Mouse (Mus musculus) heart, embryonic 12.5 days (tissue): ENCODE data around the gene Cntd1. TPM values are rescaled to one million over a fixed set of nuclear protein-coding genes. Genes with fewer than 3 reads are reported as not detected.

Source experiments
- ATAC-seq: fragments of 200-750 bp; cut with Nextera tagmentation; 2 replicates; pipeline ENCODE4 v1.8.0; 2017; ENCODE audit warnings: moderate TSS enrichment, moderate library complexity; ENCODE audit not compliant: insufficient number of reproducible peaks, low FRiP score
- H3K27ac ChIP-seq: fragments of 300-500 bp; sonication (generic); 2 replicates; pipeline ENCODE4 v1.5.1; 2016; ENCODE audit warnings: mild to moderate bottlenecking, moderate library complexity; ENCODE audit not compliant: poor library complexity, severe bottlenecking
- H3K27me3 ChIP-seq: fragments of 300-500 bp; sonication (generic); replicated peaks from 2 replicates; pipeline ENCODE4 v1.6.1; 2016; ENCODE audit warnings: mild to moderate bottlenecking, moderate library complexity
- H3K36me3 ChIP-seq: fragments of 300-500 bp; sonication (generic); 2 replicates; pipeline ENCODE4 v1.6.1; 2016; ENCODE audit warnings: mild to moderate bottlenecking, moderate library complexity
- H3K4me1 ChIP-seq: fragments of 300-500 bp; sonication (generic); replicated peaks from 2 replicates; pipeline ENCODE4 v1.6.1; 2016; ENCODE audit warnings: mild to moderate bottlenecking
- H3K4me2 ChIP-seq: fragments of 300-500 bp; sonication (generic); 2 replicates; pipeline ENCODE4 v1.6.1; 2016; ENCODE audit warnings: mild to moderate bottlenecking, moderate library complexity
- H3K4me3 ChIP-seq: fragments of 300-500 bp; sonication (generic); 2 replicates; pipeline ENCODE4 v1.5.1; 2016; ENCODE audit warnings: mild to moderate bottlenecking
- H3K9ac ChIP-seq: fragments of 300-500 bp; sonication (generic); 2 replicates; pipeline ENCODE4 v1.6.1; 2016; ENCODE audit warnings: mild to moderate bottlenecking, moderate library complexity
- H3K9me3 ChIP-seq: fragments of 300-500 bp; sonication (generic); replicated peaks from 2 replicates; pipeline ENCODE4 v1.6.1; 2016; ENCODE audit warnings: mild to moderate bottlenecking, moderate library complexity
- WGBS: fragments of 180-500 bp; shearing (Covaris S2); methylation state at CpG from one replicate; pipeline ENCODE4 v1.1.7; 2016; 5-methylcytosine and 5-hydroxymethylcytosine counted together
- polyA plus RNA-seq: library from polyadenylated mRNA; unstranded; fragments of >200 nt; fragmentation: Nextera tagmentation; extraction: Ambion mirVana; gene quantifications from 2 replicates; pipeline ENCODE4 v1.2.1, GENCODE M21; 2016

Cntd1 gene
- polyA plus RNA-seq, 1 experiment from 2014 or later = 1.5 TPM

GRCm38 (mm10) chr11:101269577-101270116 lies 9.2 kb upstream of the Cntd1 start:
- Histone ChIP-seq H3K27ac (no peak overlapping the region), H3K4me1 (peaks cover 20% of the 10 kb centered on the region), H3K4me3 (no peak overlapping the region), H3K9me3 (no peaks in the 10 kb centered on the region), H3K27me3 (peaks cover 22% of the 10 kb centered on the region), H3K9ac (no peak overlapping the region; the same call in 1 of the 2 replicates), H3K4me2 (peak overlapping the region; percentile 38), H3K36me3 (peaks cover 6% of the 10 kb centered on the region; the same call in 1 of the 2 replicates)
- 17% methylated on average over 10 of the region's 10 CpGs for WGBS
- ATAC-seq = no peak

DNA sequence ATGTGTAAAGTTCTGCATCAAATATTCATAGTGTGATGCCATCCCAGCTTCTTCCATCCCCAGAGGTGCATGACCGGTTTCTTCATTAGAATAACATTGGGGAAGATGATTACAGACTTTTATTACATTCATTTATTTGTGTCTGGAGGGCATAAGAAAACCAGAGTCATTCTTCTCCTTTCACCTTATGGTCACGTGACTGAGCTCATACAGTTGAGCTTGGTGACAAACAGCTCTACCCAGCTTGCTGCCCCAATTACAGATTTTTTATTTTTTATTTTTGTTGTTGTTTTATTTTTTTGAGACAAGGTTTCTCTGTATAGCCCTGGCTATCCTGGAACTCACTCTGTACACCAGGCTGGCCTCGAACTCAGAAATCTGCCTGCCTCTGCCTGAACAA lies 6.4 kb upstream of the Cntd1 start:
- Histone ChIP-seq H3K9me3 (no peaks in the 10 kb centered on the region), H3K4me2 (no peak overlapping the region), H3K4me1 (peaks cover 28% of the 10 kb centered on the region), H3K27ac (no peak overlapping the region), H3K9ac (no peak overlapping the region), H3K27me3 (peaks cover 7% of the 10 kb centered on the region; the same call in 1 of the 2 replicates), H3K36me3 (peaks cover 19% of the 10 kb centered on the region), H3K4me3 (no peak overlapping the region)
- 89% methylated on average over 3 of the region's 3 CpGs for WGBS
- no peak for ATAC-seq

DNA sequence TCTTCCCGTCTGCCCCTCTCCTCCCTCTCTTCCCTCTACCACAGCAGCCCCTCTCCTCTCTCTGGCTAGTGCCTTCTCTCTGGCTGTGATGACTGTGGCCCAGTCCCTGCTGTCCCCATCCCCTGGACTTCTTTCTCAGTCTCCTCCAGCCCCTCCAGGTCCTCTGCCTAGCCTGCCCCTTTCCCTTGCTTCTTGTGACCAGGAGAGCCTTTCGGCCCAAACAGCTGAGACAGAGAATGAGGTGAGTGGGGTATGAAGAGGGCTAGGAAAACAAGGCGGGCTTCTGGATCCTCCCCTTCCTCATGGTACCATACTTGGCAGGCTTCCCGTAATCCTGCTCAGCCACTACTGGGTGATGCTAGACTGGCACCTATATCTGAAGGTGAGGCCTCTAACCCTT lies 3.5 kb upstream of the Cntd1 start:
- no peaks in the 10 kb centered on the region for H3K9me3 ChIP-seq
- no peak overlapping the region for H3K4me2 ChIP-seq
- H3K27ac ChIP-seq = no peak overlapping the region
- no peak overlapping the region for H3K9ac ChIP-seq
- 0 out of 2 replicates have a peak, but pooled peaks cover 7% of the 10 kb centered on the region for H3K27me3 ChIP-seq
- H3K4me1 ChIP-seq = peaks cover 28% of the 10 kb centered on the region
- H3K36me3 ChIP-seq = peaks cover 14% of the 10 kb centered on the region
- H3K4me3 ChIP-seq = no peak overlapping the region
- 73% methylated on average over 4 of the region's 4 CpGs for WGBS
- no peak for ATAC-seq

DNA sequence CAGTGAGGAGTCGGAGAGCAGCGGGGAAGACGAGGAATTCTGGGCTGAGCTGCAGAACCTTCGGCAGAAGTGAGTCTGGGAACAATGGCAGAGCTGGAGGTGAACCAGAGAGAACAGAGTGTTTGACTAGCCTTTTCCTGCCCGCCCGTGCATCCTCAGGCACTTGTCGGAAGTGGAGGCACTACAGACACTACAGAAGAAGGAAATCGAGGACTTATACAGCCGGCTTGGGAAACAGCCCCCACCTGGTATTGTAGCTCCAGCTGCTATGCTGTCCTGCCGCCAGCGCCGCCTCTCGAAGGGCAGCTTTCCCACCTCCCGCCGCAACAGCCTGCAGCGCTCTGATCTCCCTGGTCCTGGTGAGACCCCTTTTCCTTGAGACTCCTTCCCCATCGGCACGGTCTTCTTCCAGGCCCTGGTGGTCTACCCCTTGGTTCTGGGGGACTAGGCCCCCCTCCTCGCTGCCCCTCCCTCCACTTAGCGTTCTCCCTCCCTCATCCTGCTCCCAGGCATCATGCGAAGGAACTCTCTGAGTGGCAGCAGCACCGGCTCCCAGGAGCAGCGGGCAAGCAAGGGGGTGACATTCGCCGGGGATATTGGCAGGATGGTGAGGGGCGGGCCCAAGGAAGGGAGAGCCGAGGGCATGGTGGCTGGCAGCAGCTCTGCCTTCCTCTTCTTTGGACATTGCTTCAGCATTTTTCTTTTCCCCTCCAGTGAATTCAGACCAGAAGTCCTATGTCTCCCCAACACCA lies 2.3 kb upstream of the Cntd1 start:
- peak overlapping the region; percentile 10; the same call in 1 of the 2 replicates for H3K4me3 ChIP-seq
- ATAC-seq = no peak
- 29% methylated on average over 27 of the region's 27 CpGs for WGBS
- H3K9me3 ChIP-seq = no peaks in the 10 kb centered on the region
- H3K9ac ChIP-seq = 0 out of 2 replicates have a peak overlapping the region, but pooled peaks have one; percentile 43
- peaks cover 28% of the 10 kb centered on the region for H3K4me1 ChIP-seq
- H3K27me3 ChIP-seq = 0 out of 2 replicates have a peak, but pooled peaks cover 9% of the 10 kb centered on the region
- peak overlapping the region; percentile 87 for H3K4me2 ChIP-seq
- peaks cover 14% of the 10 kb centered on the region for H3K36me3 ChIP-seq
- no peak overlapping the region for H3K27ac ChIP-seq

- Histone ChIP-seq H3K36me3 (peaks cover 14% of the 10 kb centered on the region), H3K4me1 (peaks cover 28% of the 10 kb centered on the region), H3K9ac (peak overlapping the region; percentile 86), H3K9me3 (no peaks in the 10 kb centered on the region), H3K27me3 (0 out of 2 replicates have a peak, but pooled peaks cover 9% of the 10 kb centered on the region), H3K4me2 (peak overlapping the region; percentile 87), H3K4me3 (peak overlapping the region; percentile 84), H3K27ac (no peak overlapping the region)
- ATAC-seq = no peak
- WGBS = 66% methylated on average over 12 of the region's 12 CpGs
These were observed 1.2 kb upstream of the Cntd1 start for GRCm38 (mm10) chr11:101277381-101278222.

DNA sequence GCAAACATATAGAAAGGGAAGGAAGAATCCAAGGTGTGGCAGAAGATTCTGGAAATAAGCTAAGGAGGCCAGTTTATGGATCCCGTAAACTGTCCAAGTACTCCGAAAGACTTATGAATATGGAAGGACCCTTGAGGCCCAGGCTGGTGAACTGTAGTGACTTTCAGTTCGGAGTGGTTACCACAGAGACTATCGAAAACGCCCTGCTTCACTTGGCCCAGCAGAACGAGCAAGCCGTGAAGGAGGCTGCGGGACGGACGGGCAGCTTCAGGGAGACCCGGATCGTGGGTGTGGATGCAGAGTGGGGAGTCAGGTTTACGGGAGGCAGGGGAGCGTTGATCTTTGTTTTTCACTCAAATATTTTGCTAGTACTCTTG lies 369 bp downstream of the Cntd1 start:
- 60% methylated on average over 14 of the region's 14 CpGs for WGBS
- Histone ChIP-seq H3K9ac (peak overlapping the region; percentile 32; the same call in 1 of the 2 replicates), H3K27ac (no peak overlapping the region), H3K27me3 (0 out of 2 replicates have a peak, but pooled peaks cover 9% of the 10 kb centered on the region), H3K36me3 (peaks cover 14% of the 10 kb centered on the region), H3K4me3 (peak overlapping the region; percentile 84), H3K4me2 (peak overlapping the region; percentile 87), H3K4me1 (peaks cover 28% of the 10 kb centered on the region), H3K9me3 (no peaks in the 10 kb centered on the region)
- ATAC-seq = peak; percentile 27; the same call in 1 of the 2 replicates

- no peak for ATAC-seq
These were observed 2.0 kb downstream of the Cntd1 start for GRCm38 (mm10) chr11:101280837-101281236.

DNA sequence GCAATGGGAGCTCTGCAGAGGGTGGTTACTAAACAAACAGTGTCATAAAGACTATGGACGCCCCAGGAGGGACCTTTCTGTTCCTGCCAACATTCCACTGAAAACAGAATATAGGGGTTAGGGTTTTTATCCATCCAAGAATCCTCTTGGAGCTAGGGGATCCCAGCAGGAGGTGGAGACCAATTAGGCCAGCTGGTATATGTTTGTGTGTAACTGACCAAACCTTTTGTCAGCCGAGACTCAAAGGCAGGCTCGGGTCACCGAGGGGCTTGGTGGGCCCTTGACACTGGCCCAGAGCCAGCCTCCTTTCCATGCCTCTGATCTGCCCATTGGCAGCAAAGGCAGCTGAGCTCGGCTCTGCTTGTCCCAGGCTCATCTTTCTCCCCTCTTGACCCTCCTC lies 4.1 kb downstream of the Cntd1 start:
- Histone ChIP-seq H3K4me1 (peaks cover 7% of the 10 kb centered on the region), H3K4me2 (no peak overlapping the region), H3K4me3 (no peak overlapping the region), H3K27me3 (0 out of 2 replicates have a peak, but pooled peaks cover 9% of the 10 kb centered on the region), H3K27ac (no peak overlapping the region), H3K9me3 (no peaks in the 10 kb centered on the region), H3K9ac (no peak overlapping the region), H3K36me3 (peaks cover 17% of the 10 kb centered on the region)
- 44% methylated on average over 5 of the region's 5 CpGs for WGBS
- no peak for ATAC-seq

More at GRCm38 (mm10) chr11:101280837-101281236, 2.0 kb downstream of the Cntd1 start:
- Histone ChIP-seq H3K9ac (no peak overlapping the region), H3K27me3 (0 out of 2 replicates have a peak, but pooled peaks cover 9% of the 10 kb centered on the region), H3K4me3 (no peak overlapping the region), H3K36me3 (peaks cover 17% of the 10 kb centered on the region), H3K4me2 (no peak overlapping the region), H3K9me3 (no peaks in the 10 kb centered on the region), H3K27ac (no peak overlapping the region), H3K4me1 (peaks cover 28% of the 10 kb centered on the region)
- 53% methylated on average over 7 of the region's 7 CpGs for WGBS

DNA sequence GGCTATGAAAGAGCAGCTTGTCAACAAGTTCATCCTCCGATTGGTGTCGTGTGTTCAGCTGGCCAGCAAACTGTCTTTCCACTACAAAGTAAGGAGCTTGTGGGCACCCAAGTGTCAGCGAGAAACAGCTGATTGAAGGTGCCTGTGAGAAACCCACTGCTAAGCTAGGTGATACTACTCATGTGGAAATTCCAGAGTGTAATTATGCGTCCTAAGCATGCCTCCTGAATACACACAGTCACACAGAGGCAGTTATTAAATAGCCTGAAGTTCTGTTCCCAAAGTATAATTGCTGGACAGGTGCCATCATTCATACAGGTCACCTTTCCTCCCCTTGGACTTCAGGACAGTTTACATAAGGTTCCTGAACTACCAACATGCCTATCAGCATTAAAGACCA lies 5.0 kb downstream of the Cntd1 start:
- no peak for ATAC-seq
- H3K4me1 ChIP-seq = 0 out of 2 replicates have a peak, but pooled peaks cover 3% of the 10 kb centered on the region
- no peak overlapping the region for H3K4me3 ChIP-seq
- WGBS = 65% methylated on average over 4 of the region's 4 CpGs
- 0 out of 2 replicates have a peak, but pooled peaks cover 9% of the 10 kb centered on the region for H3K27me3 ChIP-seq
- no peak overlapping the region for H3K4me2 ChIP-seq
- H3K9ac ChIP-seq = no peak overlapping the region
- no peaks in the 10 kb centered on the region for H3K9me3 ChIP-seq
- no peak overlapping the region for H3K27ac ChIP-seq
- H3K36me3 ChIP-seq = peaks cover 25% of the 10 kb centered on the region

- Histone ChIP-seq H3K9me3 (no peaks in the 10 kb centered on the region), H3K27ac (no peak overlapping the region), H3K27me3 (no peaks in the 10 kb centered on the region), H3K4me1 (no peaks in the 10 kb centered on the region), H3K4me2 (no peak overlapping the region), H3K36me3 (peaks cover 60% of the 10 kb centered on the region), H3K9ac (no peak overlapping the region), H3K4me3 (no peak overlapping the region)
- 85% methylated on average over 9 of the region's 9 CpGs for WGBS
- ATAC-seq = no peak
These were observed 8.5 kb downstream of the Cntd1 start for GRCm38 (mm10) chr11:101287306-101287705.

GRCm38 (mm10) chr11:101291231-101291630 lies 12.4 kb downstream of the Cntd1 start:
- no peaks in the 10 kb centered on the region for H3K4me1 ChIP-seq
- no peaks in the 10 kb centered on the region for H3K9me3 ChIP-seq
- peaks cover 88% of the 10 kb centered on the region for H3K36me3 ChIP-seq
- H3K27me3 ChIP-seq = no peaks in the 10 kb centered on the region
- no peak overlapping the region for H3K4me2 ChIP-seq
- H3K27ac ChIP-seq = no peak overlapping the region
- no peak overlapping the region for H3K9ac ChIP-seq
- 93% methylated on average over 8 of the region's 8 CpGs for WGBS
- ATAC-seq = no peak
- H3K4me3 ChIP-seq = no peak overlapping the region
